Mouse (Mus musculus) olfactory bulb, adult 2 months (tissue): ENCODE measurements around the gene Pou6f2. TPM values are rescaled to one million over a fixed set of nuclear protein-coding genes. Genes with fewer than 3 reads are reported as not detected.

ENCODE experiments used
- H3K27ac ChIP-seq: fragments of 200-500 bp; 2 replicates; pipeline ENCODE4 v1.5.1; 2012; ENCODE audit warnings: low read depth, low read length; ENCODE audit not compliant: insufficient read depth
- H3K4me1 ChIP-seq: fragments of 200-500 bp; 2 replicates; pipeline ENCODE4 v1.6.1; 2012; ENCODE audit warnings: low read length; ENCODE audit not compliant: control insufficient read depth, insufficient read depth
- H3K4me3 ChIP-seq: fragments of 200-500 bp; 2 replicates; pipeline ENCODE4 v1.5.1; 2012; ENCODE audit warnings: mild to moderate bottlenecking, low read depth, low read length, moderate library complexity; ENCODE audit not compliant: insufficient read depth
- CTCF ChIP-seq: fragments of 200-500 bp; IDR thresholded peaks from 2 replicates; pipeline ENCODE4 v1.5.1; 2012; ENCODE audit warnings: low read depth, mild to moderate bottlenecking, low read length, moderate library complexity; ENCODE audit not compliant: insufficient read depth
- POLR2A ChIP-seq: fragments of 200-500 bp; IDR thresholded peaks from 2 replicates; pipeline ENCODE4 v1.6.1; 2012; ENCODE audit warnings: mild to moderate bottlenecking, low read depth, low read length, moderate library complexity; ENCODE audit not compliant: insufficient read depth
- WGBS: fragments of 180-500 bp; shearing (Covaris S2); methylation state at CpG from one replicate; pipeline ENCODE4 v1.1.7; 2018; 5-methylcytosine and 5-hydroxymethylcytosine counted together
- polyA plus RNA-seq: library from polyadenylated mRNA; stranded (reverse); fragments of >200 nt; gene quantifications from 2 replicates; pipeline ENCODE4 v1.2.4, GENCODE M21; 2012; ENCODE audit warnings: low replicate concordance; ENCODE audit not compliant: missing spikeins, insufficient read depth, insufficient read length

The Pou6f2 gene
- polyA plus RNA-seq = not detected in 2 replicates

GRCm38 (mm10) chr13:18397586-18397985 is at the start of gene Pou6f2:
Gene Pou6f2, minus strand, starts transcription at chr13:18397686.
- no peak within 1 kb of the TSS for H3K27ac ChIP-seq
- TF ChIP-seq CTCF = no peak
- no peak for TF ChIP-seq POLR2A
- 89% methylated on average over 6 of the region's 6 CpGs for WGBS
- H3K4me1 ChIP-seq = no peaks in the 10 kb centered on the region
- H3K4me3 ChIP-seq = no peak within 1 kb of the TSS

GRCm38 (mm10) chr13:18439858-18440257 is 42.4 kb upstream of the Pou6f2 start:
- TF ChIP-seq CTCF = no peak
- TF ChIP-seq POLR2A = no peak
- no peak overlapping the region for H3K4me3 ChIP-seq
- no peaks in the 10 kb centered on the region for H3K4me1 ChIP-seq
- WGBS = 70% methylated on average over 3 of the region's 3 CpGs
- no peak overlapping the region for H3K27ac ChIP-seq

GRCm38 (mm10) chr13:18387673-18388072 is 9.8 kb downstream of the Pou6f2 start:
- WGBS = 76% methylated on average over 4 of the region's 4 CpGs
- H3K4me1 ChIP-seq = no peaks in the 10 kb centered on the region

GRCm38 (mm10) chr13:18363373-18363772 is 34.1 kb downstream of the Pou6f2 start:
- no peak overlapping the region for H3K4me3 ChIP-seq
- WGBS = 86% methylated on average over 2 of the region's 2 CpGs
- TF ChIP-seq CTCF (no peak), POLR2A (no peak)

More at GRCm38 (mm10) chr13:18387673-18388072, 9.8 kb downstream of the Pou6f2 start:
- no peak overlapping the region for H3K4me3 ChIP-seq
- TF ChIP-seq POLR2A (no peak), CTCF (no peak)
- H3K27ac ChIP-seq = no peak overlapping the region

GRCm38 (mm10) chr13:18344580-18345333 is 52.7 kb downstream of the Pou6f2 start:
- Histone ChIP-seq H3K27ac (no peak overlapping the region), H3K4me3 (no peak overlapping the region), H3K4me1 (no peaks in the 10 kb centered on the region)
- 85% methylated on average over 4 of the region's 4 CpGs for WGBS
- TF ChIP-seq POLR2A (no peak), CTCF (no peak)

More at GRCm38 (mm10) chr13:18363373-18363772, 34.1 kb downstream of the Pou6f2 start:
- Histone ChIP-seq H3K27ac (no peak overlapping the region), H3K4me1 (no peaks in the 10 kb centered on the region)

GRCm38 (mm10) chr13:18338910-18339501 is 58.5 kb downstream of the Pou6f2 start:
- Histone ChIP-seq H3K4me1 (peaks cover 2% of the 10 kb centered on the region; the same call in 1 of the 2 replicates), H3K27ac (no peak overlapping the region), H3K4me3 (no peak overlapping the region)
- TF ChIP-seq POLR2A (no peak), CTCF (no peak)
- 50% methylated on average over 10 of the region's 10 CpGs for WGBS

GRCm38 (mm10) chr13:18338022-18338421 is 59.5 kb downstream of the Pou6f2 start:
- TF ChIP-seq CTCF (no peak), POLR2A (no peak)
- no peak overlapping the region for H3K27ac ChIP-seq
- peaks cover 2% of the 10 kb centered on the region; the same call in 1 of the 2 replicates for H3K4me1 ChIP-seq
- H3K4me3 ChIP-seq = no peak overlapping the region
- WGBS = 52% methylated on average over 2 of the region's 2 CpGs

- Histone ChIP-seq H3K27ac (no peak overlapping the region), H3K4me3 (no peak overlapping the region), H3K4me1 (0 out of 2 replicates have a peak, but pooled peaks cover 2% of the 10 kb centered on the region)
- WGBS = 84% methylated on average over 4 of the region's 4 CpGs
- TF ChIP-seq CTCF (no peak), POLR2A (no peak)
Observed at GRCm38 (mm10) chr13:18334035-18334434, 63.5 kb downstream of the Pou6f2 start.

GRCm38 (mm10) chr13:18332596-18332995 is 64.9 kb downstream of the Pou6f2 start:
- TF ChIP-seq CTCF (no peak), POLR2A (no peak)
- Histone ChIP-seq H3K4me3 (no peak overlapping the region), H3K27ac (no peak overlapping the region), H3K4me1 (0 out of 2 replicates have a peak, but pooled peaks cover 1% of the 10 kb centered on the region)
- 59% methylated on average over 1 of the region's 1 CpGs for WGBS
